Mouse (Mus musculus): ENCODE measurements around the gene Usp32.

Usp32 gene

DNA sequence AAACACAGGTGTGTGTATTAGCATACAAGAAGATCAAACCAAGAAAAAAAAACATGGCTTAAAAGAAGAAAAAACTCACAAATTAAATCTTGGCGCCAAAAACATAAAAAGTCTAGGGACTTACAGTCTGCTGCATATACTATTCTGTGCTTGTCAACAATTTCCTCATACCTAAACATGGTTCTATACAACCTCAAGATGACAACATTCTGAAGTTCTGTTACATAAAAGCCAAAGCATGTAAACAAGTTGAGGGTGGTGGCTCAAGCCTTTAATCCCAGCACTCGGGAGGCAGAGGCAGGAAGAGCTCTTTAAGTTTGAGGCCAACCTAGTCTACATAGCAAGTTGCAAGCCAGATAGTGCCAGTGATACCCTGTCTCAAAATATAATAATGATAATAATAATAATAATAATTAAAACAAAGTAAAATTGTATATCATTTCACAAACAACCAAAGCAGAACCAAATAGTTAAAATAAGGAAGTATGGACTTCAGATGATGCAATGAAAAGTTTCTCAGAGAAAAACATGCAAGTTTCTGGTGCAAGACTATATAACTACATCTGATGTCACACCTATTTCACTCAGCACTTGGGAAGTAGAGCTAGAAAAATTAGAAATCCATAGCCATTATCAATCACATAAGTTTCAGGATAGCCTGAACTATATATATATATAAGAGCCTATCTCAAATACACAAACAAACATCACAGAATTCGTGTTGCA is 16.5 kb downstream of the Usp32 start:
- no peak for DNase-seq (ENCODE audit: low read depth, low spot score)

GRCm38 (mm10) chr11:85122073-85122472 is 17.9 kb downstream of the Usp32 start:
- no peak for DNase-seq (ENCODE audit: low read depth, low spot score)

DNA sequence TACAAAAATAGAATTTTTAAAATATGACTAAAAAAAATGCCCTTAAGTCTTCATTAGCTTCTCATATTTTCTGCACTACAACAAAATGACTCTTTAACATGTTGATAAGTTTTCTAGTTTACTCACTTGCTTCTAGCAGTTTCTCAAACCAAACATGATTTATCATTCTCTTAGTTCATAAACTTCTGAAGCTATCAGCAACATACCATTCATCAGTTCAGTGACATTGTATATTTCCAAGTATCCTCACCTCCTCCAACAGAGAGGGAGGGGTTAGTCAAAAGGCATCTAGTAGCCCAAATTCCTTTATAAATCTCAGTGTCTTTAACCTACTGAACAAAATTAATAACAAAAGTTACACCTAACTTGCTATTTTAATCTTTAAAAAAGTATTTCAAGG is 22.8 kb downstream of the Usp32 start:
- no peak for DNase-seq (ENCODE audit: low read depth, low spot score)

GRCm38 (mm10) chr11:85116084-85116844 is 23.7 kb downstream of the Usp32 start:
- no peak for DNase-seq (ENCODE audit: low read depth, low spot score)

DNA sequence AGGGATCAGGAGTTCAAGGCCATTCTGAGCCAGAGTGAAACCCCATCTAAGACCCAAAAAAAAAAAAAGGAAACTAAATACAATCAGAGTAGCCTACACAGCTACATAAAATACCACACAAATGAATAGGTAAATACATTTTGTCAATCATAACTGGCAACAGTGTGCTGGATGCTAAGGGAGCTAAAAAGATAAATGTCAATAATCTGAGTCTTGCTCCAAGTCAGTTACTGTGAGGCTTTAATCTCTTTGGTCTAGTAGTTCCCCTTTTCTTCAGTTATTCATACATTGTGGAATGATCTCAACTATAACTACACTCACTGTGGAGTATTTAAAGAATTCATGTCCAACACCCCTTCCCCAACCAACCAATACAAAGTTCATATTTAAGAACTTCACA is 30.0 kb downstream of the Usp32 start:
- no peak for DNase-seq (ENCODE audit: low read depth, low spot score)

DNA sequence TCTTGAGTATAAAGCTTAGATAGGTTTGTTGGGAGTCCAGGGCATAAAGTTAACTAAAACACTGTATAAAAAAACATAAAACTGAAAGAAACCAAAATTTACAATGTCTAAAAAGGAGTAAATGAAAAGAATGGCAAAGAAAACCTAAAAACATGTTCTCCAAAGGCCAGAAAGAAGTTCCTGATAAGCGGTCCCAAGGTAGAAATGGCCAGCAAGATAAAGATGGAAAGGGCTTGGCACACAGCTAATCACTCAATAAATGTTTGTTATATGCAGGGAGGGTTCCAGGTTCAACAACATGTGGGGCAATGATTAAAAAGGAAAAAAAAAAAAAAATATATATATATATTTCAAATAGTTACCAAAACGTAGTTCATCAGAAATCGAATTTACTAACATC is 32.7 kb downstream of the Usp32 start:
- DNase-seq (ENCODE audit: low read depth, low spot score) = no peak

DNA sequence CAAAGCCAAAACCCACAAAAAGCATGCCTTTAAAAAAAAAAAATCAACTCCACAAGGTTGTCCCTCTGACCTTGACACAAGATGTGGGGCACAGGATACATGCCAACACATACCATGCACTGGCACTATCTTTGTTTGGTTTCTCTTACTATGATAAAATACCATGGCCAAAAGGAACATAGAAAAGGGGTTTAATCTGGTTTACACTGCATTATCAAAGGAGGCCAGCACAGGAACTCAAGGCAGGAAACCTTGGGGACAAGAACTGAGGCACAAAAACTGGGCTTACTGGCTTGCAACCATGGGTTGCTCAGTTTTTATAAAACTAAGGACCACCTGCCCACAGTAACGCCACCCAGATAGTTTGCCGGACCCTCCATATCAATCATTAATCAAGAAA is 34.1 kb downstream of the Usp32 start:
- no peak for DNase-seq (ENCODE audit: low read depth, low spot score)

GRCm38 (mm10) chr11:85103763-85104162 is 36.2 kb downstream of the Usp32 start:
- DNase-seq (ENCODE audit: low read depth, low spot score) = no peak

GRCm38 (mm10) chr11:85095116-85095515 is 44.8 kb downstream of the Usp32 start:
- no peak for DNase-seq (ENCODE audit: low read depth, low spot score)

- DNase-seq (ENCODE audit: low read depth, low spot score) = no peak
These were observed 53.7 kb downstream of the Usp32 start for GRCm38 (mm10) chr11:85086253-85086652.

DNA sequence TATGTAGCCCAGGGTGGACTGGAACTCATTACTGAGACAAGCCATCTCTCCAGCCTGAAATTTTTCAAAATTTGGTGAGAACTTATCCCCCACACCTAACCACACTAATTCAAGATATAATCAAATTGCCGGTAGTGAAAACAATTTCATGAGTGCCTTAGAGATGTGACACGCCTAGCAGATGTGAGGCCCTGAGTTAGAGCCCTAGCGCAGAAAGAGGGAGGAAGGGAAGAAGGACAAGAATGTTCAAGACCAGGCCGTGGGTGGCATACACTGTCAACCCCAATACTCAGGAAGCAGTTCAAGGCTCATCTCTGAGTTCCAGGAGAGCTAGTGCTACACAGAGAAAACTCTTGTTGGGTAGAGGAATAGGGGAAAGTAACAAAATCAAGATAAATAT is 72.1 kb downstream of the Usp32 start:
- no peak for DNase-seq (ENCODE audit: low read depth, low spot score)

DNA sequence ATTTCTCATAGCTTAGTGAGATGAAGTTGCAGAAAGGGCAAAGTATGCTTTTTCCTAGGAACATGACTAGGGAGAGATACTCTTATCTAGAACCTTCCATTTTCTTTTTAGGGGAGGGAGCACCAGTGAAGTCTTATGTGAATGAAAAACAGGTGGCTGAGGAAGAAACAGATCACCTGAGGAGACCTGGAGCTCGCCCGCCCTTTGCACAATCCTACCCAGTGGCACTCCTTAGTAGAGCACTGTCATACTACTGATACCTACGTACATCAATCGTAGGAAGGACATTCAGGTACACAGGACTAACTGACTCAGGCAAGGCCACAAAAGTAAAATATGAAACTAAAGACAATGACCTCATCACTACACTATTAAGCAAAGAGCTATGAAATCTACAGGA is 81.4 kb downstream of the Usp32 start:
- DNase-seq (ENCODE audit: low read depth, low spot score) = no peak

GRCm38 (mm10) chr11:85057544-85057943 is 82.4 kb downstream of the Usp32 start:
- no peak for DNase-seq (ENCODE audit: low read depth, low spot score)

DNA sequence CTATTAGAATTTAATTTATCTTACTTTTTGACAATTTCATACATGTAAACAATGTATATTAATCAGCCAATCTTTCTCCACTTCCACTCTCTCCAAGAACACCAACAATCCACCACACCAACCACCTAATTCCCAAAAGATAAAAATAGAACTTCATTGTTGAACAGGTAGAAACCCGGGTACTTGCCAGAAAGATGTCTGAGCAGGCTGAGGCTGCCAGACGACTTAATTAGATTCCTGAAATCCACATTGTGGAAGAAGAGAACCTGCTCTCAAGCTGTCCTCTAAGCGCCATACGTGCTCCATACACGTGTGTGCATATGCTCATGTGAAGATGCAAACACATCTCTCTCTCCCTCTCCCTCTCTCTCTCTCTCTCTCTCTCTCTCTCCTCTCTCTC is 83.1 kb downstream of the Usp32 start:
- DNase-seq (ENCODE audit: low read depth, low spot score) = no peak

DNA sequence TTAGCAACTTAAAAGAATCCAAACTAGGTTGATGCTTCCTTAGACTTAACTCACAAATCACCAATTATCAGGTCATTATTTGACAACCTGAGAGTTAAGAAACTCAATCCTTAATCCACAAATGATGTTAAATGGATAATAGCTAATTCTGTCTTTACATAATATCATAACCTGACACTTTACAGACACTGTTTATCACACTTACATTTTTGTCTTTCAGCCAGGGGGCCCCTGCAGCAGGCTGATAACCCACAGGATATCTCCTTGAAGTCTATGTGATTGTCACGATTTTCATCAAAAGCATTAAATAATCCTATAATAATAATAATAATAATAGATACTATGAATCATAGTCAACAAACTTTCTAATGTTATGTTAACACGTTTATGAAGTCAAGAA is 84.4 kb downstream of the Usp32 start:
- no peak for DNase-seq (ENCODE audit: low read depth, low spot score)

DNA sequence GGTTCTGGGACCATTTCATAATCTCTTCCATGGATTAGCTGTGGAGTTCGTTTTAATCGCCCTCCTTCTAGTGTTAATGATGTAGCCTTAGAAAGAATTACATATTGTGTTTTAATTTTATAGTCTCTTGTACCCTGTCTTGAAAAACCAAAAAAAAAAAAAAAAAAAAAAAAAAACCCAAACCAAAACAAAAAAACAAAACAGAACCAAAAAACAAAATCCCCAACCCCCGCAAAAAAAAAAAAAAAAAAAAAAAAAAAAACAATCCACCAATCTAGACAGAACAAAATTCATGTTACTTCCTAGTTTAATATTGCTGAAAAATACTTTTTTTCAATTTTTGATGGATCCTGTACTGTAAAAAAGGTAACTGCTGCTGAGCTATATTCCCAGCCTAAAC is 100.7 kb downstream of the Usp32 start:
- DNase-seq (ENCODE audit: low read depth, low spot score) = no peak

GRCm38 (mm10) chr11:85013121-85013520 is 126.8 kb downstream of the Usp32 start:
- no peak for DNase-seq (ENCODE audit: low read depth, low spot score)

- DNase-seq (ENCODE audit: low read depth, low spot score) = no peak
These were observed 136.4 kb downstream of the Usp32 start for GRCm38 (mm10) chr11:85003566-85003965.

- no peak for DNase-seq (ENCODE audit: low read depth, low spot score)
These were observed 144.7 kb downstream of the Usp32 start for GRCm38 (mm10) chr11:84995241-84995640.

GRCm38 (mm10) chr11:84992996-84993395 is 147.0 kb downstream of the Usp32 start:
- DNase-seq (ENCODE audit: low read depth, low spot score) = no peak

DNA sequence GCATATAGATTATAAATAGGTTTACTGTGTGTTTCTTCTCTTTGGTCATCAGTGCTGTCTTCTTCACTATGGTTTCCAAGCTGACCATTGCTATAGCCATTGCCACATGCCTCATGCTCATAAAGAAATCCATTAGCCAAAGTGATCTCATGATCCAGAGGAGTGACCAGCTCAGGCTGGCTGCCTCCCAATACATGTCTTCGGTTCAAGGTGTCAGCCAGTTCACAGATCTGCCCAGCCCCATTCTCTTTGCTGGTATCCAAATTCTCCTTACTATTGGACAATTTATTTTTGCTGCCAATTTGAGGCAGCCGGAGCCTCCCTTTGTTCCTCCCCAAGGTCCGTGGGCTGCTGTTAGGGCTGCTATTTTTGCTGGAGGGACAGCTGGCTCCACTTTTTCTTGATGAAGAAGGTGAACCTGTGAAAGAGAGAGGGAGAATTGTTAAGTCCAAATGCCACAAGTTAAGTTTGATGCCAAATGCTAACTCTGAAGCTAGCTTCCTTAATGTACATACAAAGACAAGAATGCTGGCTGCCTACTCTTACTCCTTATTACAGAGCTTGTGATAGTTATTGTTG is 151.5 kb downstream of the Usp32 start:
- DNase-seq (ENCODE audit: low read depth, low spot score) = no peak

GRCm38 (mm10) chr11:84985421-84985820 is 154.5 kb downstream of the Usp32 start:
- DNase-seq (ENCODE audit: low read depth, low spot score) = no peak

- DNase-seq (ENCODE audit: low read depth, low spot score) = no peak
These were observed 159.3 kb downstream of the Usp32 start for GRCm38 (mm10) chr11:84980697-84981096.

Measured in retina, adult 2 months (tissue).